Mouse (Mus musculus) embryonic stem cell, embryonic (primary cell): ENCODE results near the gene Spag16.

Experiments used
- CTCF ChIA-PET, 4 experiments: fragments of 300-600 bp in 2 of 4; fragments of 350-600 bp in 2 of 4; sonication (Branson Sonifier 250); formaldehyde crosslinking; loops; one replicate each; lab custom pipeline; 2022; ENCODE audit warnings: inconsistent platforms in 2 of 4; lab: Charles Lee
- POLR2A ChIA-PET, 4 experiments: fragments of 300-600 bp in 2 of 4; fragments of 350-600 bp in 2 of 4; sonication (Branson Sonifier 250); formaldehyde crosslinking; loops; one replicate each; lab custom pipeline; 2022; ENCODE audit warnings: antibody characterized with exemption in 4 of 4, inconsistent platforms in 1 of 4; lab: Charles Lee

The Spag16 gene

GRCm38 (mm10) chr1:70320951-70321350 is 494.2 kb downstream of the Spag16 start:
- POLR2A ChIA-PET: no interaction called here

GRCm38 (mm10) chr1:70346179-70346578 is 519.4 kb downstream of the Spag16 start:
- CTCF ChIA-PET: no interaction called here
- POLR2A ChIA-PET: no interaction called here

More at GRCm38 (mm10) chr1:70320951-70321350, 494.2 kb downstream of the Spag16 start:
- CTCF ChIA-PET: interaction anchor here in 1 of 4 experiments (0.6 kb wide), 1 partner anchor 704 kb away, joined by 6 read pairs; no protein-coding TSS in a partner anchor

GRCm38 (mm10) chr1:70351371-70351770 is 524.6 kb downstream of the Spag16 start:
- CTCF ChIA-PET: no interaction called here
- POLR2A ChIA-PET: interaction anchor here in 1 of 4 experiments (1.0 kb wide), 1 partner anchor 17 kb away, joined by 3 read pairs; no protein-coding TSS in a partner anchor

GRCm38 (mm10) chr1:70354014-70354413 is 527.2 kb downstream of the Spag16 start:
- ChIA-PET CTCF (no interaction called here), POLR2A (no interaction called here)

- ChIA-PET CTCF (no interaction called here), POLR2A (no interaction called here)
Observed at GRCm38 (mm10) chr1:70371721-70372120, 545.0 kb downstream of the Spag16 start.

GRCm38 (mm10) chr1:70380096-70380495 is 553.3 kb downstream of the Spag16 start:
- POLR2A ChIA-PET: no interaction called here
- CTCF ChIA-PET: no interaction called here

- POLR2A ChIA-PET: no interaction called here
- CTCF ChIA-PET: no interaction called here
Observed at GRCm38 (mm10) chr1:70442209-70443080, 615.7 kb downstream of the Spag16 start.

GRCm38 (mm10) chr1:70479864-70480263 is 653.1 kb downstream of the Spag16 start:
- POLR2A ChIA-PET: interaction anchor here in 1 of 4 experiments (1.1 kb wide), 1 partner anchor 19 kb away, joined by 3 read pairs; no protein-coding TSS in a partner anchor
- CTCF ChIA-PET: no interaction called here

- ChIA-PET CTCF (no interaction called here), POLR2A (no interaction called here)
Observed at GRCm38 (mm10) chr1:70518918-70519317, 692.1 kb downstream of the Spag16 start.

GRCm38 (mm10) chr1:70527134-70527533 is 700.4 kb downstream of the Spag16 start:
- CTCF ChIA-PET: no interaction called here
- POLR2A ChIA-PET: interaction anchor here in 1 of 4 experiments (0.6 kb wide), 1 partner anchor 17 kb away, joined by 3 read pairs; no protein-coding TSS in a partner anchor

GRCm38 (mm10) chr1:70529771-70530170 is 703.0 kb downstream of the Spag16 start:
- CTCF ChIA-PET: no interaction called here
- POLR2A ChIA-PET: no interaction called here

GRCm38 (mm10) chr1:70551839-70552238 is 725.1 kb downstream of the Spag16 start:
- POLR2A ChIA-PET: no interaction called here

GRCm38 (mm10) chr1:70621805-70622204 is 795.0 kb downstream of the Spag16 start:
- ChIA-PET CTCF (no interaction called here), POLR2A (no interaction called here)

More at GRCm38 (mm10) chr1:70551839-70552238, 725.1 kb downstream of the Spag16 start:
- CTCF ChIA-PET: no interaction called here

- ChIA-PET POLR2A (no interaction called here), CTCF (no interaction called here)
Observed at GRCm38 (mm10) chr1:70624803-70625460, 798.2 kb downstream of the Spag16 start.

- ChIA-PET POLR2A (no interaction called here), CTCF (no interaction called here)
Observed at GRCm38 (mm10) chr1:70652719-70653118, 825.9 kb downstream of the Spag16 start.

GRCm38 (mm10) chr1:70692529-70692928 is 865.8 kb downstream of the Spag16 start:
- ChIA-PET CTCF (no interaction called here), POLR2A (no interaction called here)

- ChIA-PET CTCF (no interaction called here), POLR2A (no interaction called here)
Observed at GRCm38 (mm10) chr1:70700270-70700669, 873.5 kb downstream of the Spag16 start.

- POLR2A ChIA-PET: no interaction called here
- CTCF ChIA-PET: no interaction called here
Observed at GRCm38 (mm10) chr1:70703934-70704333, 877.2 kb downstream of the Spag16 start.

- CTCF ChIA-PET: no interaction called here
- POLR2A ChIA-PET: no interaction called here
Observed at GRCm38 (mm10) chr1:70705821-70706220, 879.1 kb downstream of the Spag16 start.

GRCm38 (mm10) chr1:70725045-70725444 is 898.3 kb downstream of the Spag16 start:
- CTCF ChIA-PET: interaction anchor here in 1 of 4 experiments (0.6 to 1.1 kb wide), 2 partner anchors 617 to 806 kb away, joined by 3 to 5 read pairs; no protein-coding TSS in a partner anchor
- POLR2A ChIA-PET: interaction anchor here in 1 of 4 experiments (0.5 kb wide), 1 partner anchor 425 kb away, joined by 4 read pairs; no protein-coding TSS in a partner anchor
